Mouse (Mus musculus): ENCODE results near the gene Slc15a3. TPM values are rescaled to one million over a fixed set of nuclear protein-coding genes. Genes with fewer than 3 reads are reported as not detected.
A peak's percentile ranks its signal among the peaks of the same experiment; 100 is the strongest.

The Slc15a3 gene
- total RNA-seq, 1 experiment: 2.2 TPM

DNA sequence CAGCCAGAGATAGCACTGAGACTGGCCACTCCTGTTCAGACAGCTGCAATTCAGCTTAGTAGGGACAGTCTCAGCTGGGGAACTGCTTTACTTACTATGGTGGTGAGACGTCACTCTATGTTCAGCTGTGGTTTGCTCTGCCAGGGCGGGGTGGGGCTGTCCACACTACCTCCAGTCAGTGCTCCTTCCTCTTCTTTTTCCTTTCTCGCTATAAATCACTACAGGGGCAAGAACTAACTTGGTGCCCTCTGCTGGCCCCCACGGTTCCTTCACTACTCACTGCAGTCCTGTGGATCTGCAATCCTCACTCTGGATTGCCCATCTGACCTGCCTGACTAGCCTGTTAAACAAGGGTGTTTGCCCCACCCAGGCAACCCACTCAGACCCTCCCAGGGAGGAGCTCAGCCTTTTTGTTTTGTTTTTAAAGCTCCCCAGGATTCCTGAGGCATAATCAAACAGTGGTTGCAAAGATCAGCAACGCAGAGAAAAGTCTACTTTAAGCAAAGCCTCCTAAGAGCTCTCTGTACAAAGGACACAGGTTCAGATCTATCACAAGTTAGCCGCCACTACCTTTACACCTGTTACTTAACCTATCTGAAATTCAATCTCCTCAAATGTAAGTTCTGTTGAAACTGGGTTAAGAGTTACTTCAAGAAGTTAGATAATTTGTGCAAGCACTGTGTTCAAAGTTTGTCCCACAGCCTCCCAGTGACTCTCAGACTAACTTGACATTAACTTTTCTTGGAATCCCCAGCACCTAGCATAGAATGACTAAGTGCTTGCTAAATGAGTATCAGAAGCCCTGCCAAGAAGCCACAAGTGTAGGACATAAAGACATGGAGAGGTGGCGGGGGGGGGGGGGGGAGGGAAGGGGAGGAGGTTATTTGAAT lies 40.8 kb downstream of the Slc15a3 start:
- peaks cover 0 to 18% of the 10 kb centered on the region in 2 experiments; a peak in 2 of 4 replicates for H3K4me1 ChIP-seq (ENCODE audit: control insufficient read depth in 2 of 2, insufficient read depth in 2 of 2, low read length in 2 of 2, poor library complexity in 1 of 2)
- in situ Hi-C loops (cut with MboI; ENCODE audit: low sequenced_read_pairs in 2 of 2, unreplicated experiment in 2 of 2): no loop called here
- H3K36me3 ChIP-seq (ENCODE audit: control insufficient read depth, insufficient read depth, low read length, poor library complexity, severe bottlenecking): no peaks in the 10 kb centered on the region
- H3K4me3 ChIP-seq (ENCODE audit: insufficient read depth in 1 of 2, low read depth in 1 of 2, low read length in 2 of 2, poor library complexity in 1 of 2, severe bottlenecking in 1 of 2): peak overlapping the region in 1 of 2 experiments; percentile 84; a peak in 2 of 4 replicates
- no peak overlapping the region; the same call in 1 of the 2 replicates for H3K27ac ChIP-seq (ENCODE audit: insufficient read depth, low read depth, low read length, poor library complexity, severe bottlenecking)
- no peak overlapping the region for H3K9ac ChIP-seq (ENCODE audit: insufficient read depth, low read depth, low read length, poor library complexity, severe bottlenecking)
- no peaks in the 10 kb centered on the region for H3K9me3 ChIP-seq (ENCODE audit: control insufficient read depth, insufficient read depth, low read depth, low read length)
- no peak for TF ChIP-seq ZC3H11A (IDR thresholded peaks at IDR 0.05; ENCODE audit: borderline replicate concordance, low read depth, low read length)
- DNase-seq (ENCODE audit: low read depth, low spot score): no peak

DNA sequence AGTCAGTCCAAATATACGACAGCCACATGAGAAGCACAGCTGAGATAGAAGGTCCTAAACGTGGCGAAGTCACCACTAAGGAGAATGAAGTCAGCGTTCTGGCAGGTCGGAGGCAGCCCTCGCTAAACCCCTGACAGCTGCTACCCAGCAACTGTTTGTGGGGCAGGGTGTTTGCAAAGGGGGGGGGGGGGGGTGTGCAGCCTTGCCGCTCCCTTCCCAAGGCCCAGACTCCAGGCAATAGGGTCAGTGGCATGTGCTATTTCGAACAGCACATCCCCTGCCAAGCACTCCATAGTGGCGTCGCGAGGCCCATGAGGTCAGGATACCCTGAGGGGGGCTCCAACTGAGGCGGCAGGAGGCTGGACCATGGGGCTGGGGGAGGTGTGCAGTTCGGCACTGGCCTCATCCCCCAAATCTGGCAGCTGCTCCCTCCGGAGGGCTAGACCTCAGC lies 41.5 kb downstream of the Slc15a3 start:
- no peak for DNase-seq (ENCODE audit: low read depth, low spot score)
- in situ Hi-C loops (cut with MboI; ENCODE audit: low sequenced_read_pairs in 2 of 2, unreplicated experiment in 2 of 2): no loop called here
- no peak overlapping the region for H3K27ac ChIP-seq (ENCODE audit: insufficient read depth, low read depth, low read length, poor library complexity, severe bottlenecking)

DNA sequence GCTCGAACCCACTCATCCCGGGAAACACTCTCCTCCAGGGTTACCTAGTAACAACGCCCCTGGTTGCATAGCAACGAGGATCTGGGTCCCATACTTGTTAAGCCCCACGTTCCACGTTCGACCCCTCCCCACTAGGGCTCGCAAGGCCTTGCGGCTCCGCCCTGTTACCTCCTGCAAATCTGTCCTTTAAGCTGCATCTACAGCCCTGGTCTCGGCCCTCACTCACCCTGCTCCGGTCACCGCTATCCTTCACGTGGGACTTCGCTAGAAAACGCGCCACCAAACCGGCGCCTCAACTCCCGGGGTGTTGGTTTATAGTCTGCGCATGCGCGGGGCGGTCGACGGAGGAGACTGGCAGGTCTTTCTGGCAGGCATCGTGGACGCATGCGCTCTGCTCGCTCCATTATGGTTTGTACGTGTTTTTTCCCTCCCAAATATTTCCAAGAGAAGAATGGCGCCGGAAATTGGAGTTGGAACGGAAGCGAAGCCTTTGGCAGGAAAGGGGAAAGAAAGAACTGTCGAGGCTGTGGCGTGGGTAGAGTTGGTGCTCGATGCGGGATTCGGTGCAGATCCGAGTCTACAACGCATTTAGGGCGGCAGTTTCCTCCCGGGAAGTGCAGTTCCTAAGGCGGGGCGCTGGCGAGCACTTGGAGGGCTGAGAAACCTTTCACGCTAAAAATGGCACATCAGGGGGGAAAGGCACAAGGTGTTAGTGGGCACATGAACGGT lies 42.1 kb downstream of the Slc15a3 start, which contains the start of gene Tmem109:
Gene Tmem109 (minus strand): TSS at position 576 of the 729 bp plus-strand sequence.
- Histone ChIP-seq H3K36me3 (ENCODE audit: control insufficient read depth, insufficient read depth, low read length, poor library complexity, severe bottlenecking) (no peaks in the 10 kb centered on the region), H3K27ac (ENCODE audit: insufficient read depth, low read depth, low read length, poor library complexity, severe bottlenecking) (peak within 1 kb of the TSS; percentile 66; the same call in 1 of the 2 replicates), H3K4me3 (ENCODE audit: insufficient read depth in 1 of 2, low read depth in 1 of 2, low read length in 2 of 2, poor library complexity in 1 of 2, severe bottlenecking in 1 of 2) (peak within 1 kb of the TSS; percentile 84 to 90), H3K9ac (ENCODE audit: insufficient read depth, low read depth, low read length, poor library complexity, severe bottlenecking) (peak within 1 kb of the TSS; percentile 89), H3K9me3 (ENCODE audit: control insufficient read depth, insufficient read depth, low read depth, low read length) (no peaks in the 10 kb centered on the region), H3K4me1 (ENCODE audit: control insufficient read depth in 2 of 2, insufficient read depth in 2 of 2, low read length in 2 of 2, poor library complexity in 1 of 2) (peaks cover 0 to 18% of the 10 kb centered on the region in 2 experiments; a peak in 2 of 4 replicates)
- in situ Hi-C loops (cut with MboI; ENCODE audit: low sequenced_read_pairs in 2 of 2, unreplicated experiment in 2 of 2): no loop called here
- DNase-seq (ENCODE audit: low read depth, low spot score): peak; percentile 89
- no peak for TF ChIP-seq CHD2 (IDR thresholded peaks at IDR 0.05; ENCODE audit: low read depth, low read length)
- TF ChIP-seq HCFC1 (IDR thresholded peaks at IDR 0.05; ENCODE audit: borderline replicate concordance, insufficient read depth, low read length): no peak
- no peak for TF ChIP-seq ZNF384 (IDR thresholded peaks at IDR 0.05; ENCODE audit: low read depth, low read length)

More for the DNA sequence above, 41.5 kb downstream of the Slc15a3 start:
- TF ChIP-seq MAFK (IDR thresholded peaks at IDR 0.05; ENCODE audit: insufficient read depth, low read depth, low read length): no peak
- Histone ChIP-seq H3K9ac (ENCODE audit: insufficient read depth, low read depth, low read length, poor library complexity, severe bottlenecking) (peak overlapping the region; percentile 89), H3K36me3 (ENCODE audit: control insufficient read depth, insufficient read depth, low read length, poor library complexity, severe bottlenecking) (no peaks in the 10 kb centered on the region), H3K4me3 (ENCODE audit: insufficient read depth in 1 of 2, low read depth in 1 of 2, low read length in 2 of 2, poor library complexity in 1 of 2, severe bottlenecking in 1 of 2) (peak overlapping the region; percentile 84 to 90), H3K4me1 (ENCODE audit: control insufficient read depth in 2 of 2, insufficient read depth in 2 of 2, low read length in 2 of 2, poor library complexity in 1 of 2) (peaks cover 0 to 18% of the 10 kb centered on the region in 2 experiments; a peak in 2 of 4 replicates), H3K9me3 (ENCODE audit: control insufficient read depth, insufficient read depth, low read depth, low read length) (no peaks in the 10 kb centered on the region)

DNA sequence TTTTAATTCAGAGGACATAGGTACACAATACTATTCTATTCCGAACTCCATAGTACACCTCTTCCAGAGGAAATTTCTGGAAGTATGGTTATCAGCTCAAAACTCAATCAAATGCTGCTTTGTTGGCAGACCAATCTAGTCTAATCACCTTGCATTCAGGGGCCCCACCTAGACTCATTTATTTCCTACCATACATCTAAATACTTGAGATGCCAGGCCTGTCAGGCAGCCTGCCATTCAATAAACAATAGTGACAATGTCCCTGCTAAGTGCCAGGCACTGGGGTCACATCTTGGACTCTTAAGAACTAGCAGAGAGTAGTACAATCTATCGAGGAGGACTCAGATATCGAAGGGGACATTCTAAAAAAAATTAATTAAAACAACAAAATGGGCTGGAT lies 52.7 kb downstream of the Slc15a3 start:
- peaks cover 2 to 4% of the 10 kb centered on the region in 2 experiments; a peak in 2 of 4 replicates for H3K4me1 ChIP-seq (ENCODE audit: control insufficient read depth in 2 of 2, insufficient read depth in 2 of 2, low read length in 2 of 2, poor library complexity in 1 of 2)
- no peak overlapping the region for H3K9ac ChIP-seq (ENCODE audit: insufficient read depth, low read depth, low read length, poor library complexity, severe bottlenecking)
- H3K27ac ChIP-seq (ENCODE audit: insufficient read depth, low read depth, low read length, poor library complexity, severe bottlenecking): no peak overlapping the region
- no peak overlapping the region for H3K4me3 ChIP-seq (ENCODE audit: insufficient read depth in 1 of 2, low read depth in 1 of 2, low read length in 2 of 2, poor library complexity in 1 of 2, severe bottlenecking in 1 of 2)
- no peaks in the 10 kb centered on the region for H3K9me3 ChIP-seq (ENCODE audit: control insufficient read depth, insufficient read depth, low read depth, low read length)
- no peak for TF ChIP-seq CHD2 (IDR thresholded peaks at IDR 0.05; ENCODE audit: low read depth, low read length)
- no peak for TF ChIP-seq MAFK (IDR thresholded peaks at IDR 0.05; ENCODE audit: insufficient read depth, low read depth, low read length)
- in situ Hi-C loops (cut with MboI; ENCODE audit: low sequenced_read_pairs in 2 of 2, unreplicated experiment in 2 of 2): no loop called here
- no peak for DNase-seq (ENCODE audit: low read depth, low spot score)
- H3K36me3 ChIP-seq (ENCODE audit: control insufficient read depth, insufficient read depth, low read length, poor library complexity, severe bottlenecking): no peaks in the 10 kb centered on the region; the same call in 1 of the 2 replicates
